Mouse (Mus musculus): ENCODE results near the gene Dner. TPM values are rescaled to one million over a fixed set of nuclear protein-coding genes. Genes with fewer than 3 reads are reported as not detected.

Gene Dner
- polyA plus RNA-seq, 1 experiment from 2014 or later: 3.4 TPM

GRCm38 (mm10) chr1:84616133-84616532 is 79.9 kb downstream of the Dner start:
- Histone ChIP-seq H3K4me1 (ENCODE audit: control insufficient read depth, insufficient read depth, low read length) (no peaks in the 10 kb centered on the region), H3K27ac (ENCODE audit: low read length) (no peak overlapping the region), H3K4me3 (ENCODE audit: low read length) (no peak overlapping the region), H3K27me3 (replicated peaks; ENCODE audit: control insufficient read depth, insufficient read depth, low read length) (no peaks in the 10 kb centered on the region), H3K9me3 (ENCODE audit: control insufficient read depth, low read length) (no peaks in the 10 kb centered on the region), H3K36me3 (ENCODE audit: control insufficient read depth, insufficient read depth, low read length) (no peaks in the 10 kb centered on the region), H3K4me2 (ENCODE audit: low read depth, low read length) (no peak overlapping the region), H3K9ac (ENCODE audit: low read depth, low read length) (no peak overlapping the region)
- ATAC-seq: no peak

- ATAC-seq: no peak
- Histone ChIP-seq H3K27ac (ENCODE audit: low read length) (no peak overlapping the region), H3K9ac (ENCODE audit: low read depth, low read length) (no peak overlapping the region), H3K9me3 (ENCODE audit: control insufficient read depth, low read length) (no peaks in the 10 kb centered on the region), H3K4me3 (ENCODE audit: low read length) (no peak overlapping the region), H3K27me3 (replicated peaks; ENCODE audit: control insufficient read depth, insufficient read depth, low read length) (no peaks in the 10 kb centered on the region), H3K4me2 (ENCODE audit: low read depth, low read length) (no peak overlapping the region), H3K36me3 (ENCODE audit: control insufficient read depth, insufficient read depth, low read length) (no peaks in the 10 kb centered on the region), H3K4me1 (ENCODE audit: control insufficient read depth, insufficient read depth, low read length) (no peaks in the 10 kb centered on the region)
- 75% methylated on average over 7 of the region's 7 CpGs for WGBS
Observed at GRCm38 (mm10) chr1:84614596-84614995, 81.4 kb downstream of the Dner start.

GRCm38 (mm10) chr1:84613119-84613518 is 82.9 kb downstream of the Dner start:
- Histone ChIP-seq H3K27me3 (replicated peaks; ENCODE audit: control insufficient read depth, insufficient read depth, low read length) (no peaks in the 10 kb centered on the region), H3K9ac (ENCODE audit: low read depth, low read length) (no peak overlapping the region), H3K9me3 (ENCODE audit: control insufficient read depth, low read length) (no peaks in the 10 kb centered on the region), H3K36me3 (ENCODE audit: control insufficient read depth, insufficient read depth, low read length) (no peaks in the 10 kb centered on the region), H3K4me3 (ENCODE audit: low read length) (no peak overlapping the region), H3K27ac (ENCODE audit: low read length) (no peak overlapping the region), H3K4me1 (ENCODE audit: control insufficient read depth, insufficient read depth, low read length) (no peaks in the 10 kb centered on the region), H3K4me2 (ENCODE audit: low read depth, low read length) (no peak overlapping the region)
- 75% methylated on average over 8 of the region's 8 CpGs for WGBS
- no peak for ATAC-seq

- no peaks in the 10 kb centered on the region for H3K9me3 ChIP-seq (ENCODE audit: control insufficient read depth, low read length)
- H3K27ac ChIP-seq (ENCODE audit: low read length): no peak overlapping the region
- H3K9ac ChIP-seq (ENCODE audit: low read depth, low read length): no peak overlapping the region
- H3K4me3 ChIP-seq (ENCODE audit: low read length): no peak overlapping the region
- H3K4me2 ChIP-seq (ENCODE audit: low read depth, low read length): no peak overlapping the region
- H3K27me3 ChIP-seq (replicated peaks; ENCODE audit: control insufficient read depth, insufficient read depth, low read length): no peaks in the 10 kb centered on the region
- WGBS: 65% methylated on average over 3 of the region's 3 CpGs
- no peaks in the 10 kb centered on the region for H3K36me3 ChIP-seq (ENCODE audit: control insufficient read depth, insufficient read depth, low read length)
- no peaks in the 10 kb centered on the region for H3K4me1 ChIP-seq (ENCODE audit: control insufficient read depth, insufficient read depth, low read length)
- no peak for ATAC-seq
Observed at GRCm38 (mm10) chr1:84611331-84611730, 84.7 kb downstream of the Dner start.

GRCm38 (mm10) chr1:84599025-84599424 is 97.0 kb downstream of the Dner start:
- no peak overlapping the region for H3K4me3 ChIP-seq (ENCODE audit: low read length)
- ATAC-seq: no peak
- no peaks in the 10 kb centered on the region for H3K9me3 ChIP-seq (ENCODE audit: control insufficient read depth, low read length)
- H3K27me3 ChIP-seq (replicated peaks; ENCODE audit: control insufficient read depth, insufficient read depth, low read length): no peaks in the 10 kb centered on the region
- no peak overlapping the region for H3K27ac ChIP-seq (ENCODE audit: low read length)
- H3K4me1 ChIP-seq (ENCODE audit: control insufficient read depth, insufficient read depth, low read length): no peaks in the 10 kb centered on the region
- H3K4me2 ChIP-seq (ENCODE audit: low read depth, low read length): no peak overlapping the region
- WGBS: 88% methylated on average over 5 of the region's 5 CpGs
- H3K9ac ChIP-seq (ENCODE audit: low read depth, low read length): no peak overlapping the region
- no peaks in the 10 kb centered on the region for H3K36me3 ChIP-seq (ENCODE audit: control insufficient read depth, insufficient read depth, low read length)

- no peak for ATAC-seq
- no peak overlapping the region for H3K27ac ChIP-seq (ENCODE audit: low read length)
- no peaks in the 10 kb centered on the region for H3K9me3 ChIP-seq (ENCODE audit: control insufficient read depth, low read length)
- no peaks in the 10 kb centered on the region for H3K4me1 ChIP-seq (ENCODE audit: control insufficient read depth, insufficient read depth, low read length)
- H3K9ac ChIP-seq (ENCODE audit: low read depth, low read length): no peak overlapping the region
- no peaks in the 10 kb centered on the region for H3K27me3 ChIP-seq (replicated peaks; ENCODE audit: control insufficient read depth, insufficient read depth, low read length)
- 76% methylated on average over 3 of the region's 3 CpGs for WGBS
- H3K4me2 ChIP-seq (ENCODE audit: low read depth, low read length): no peak overlapping the region
- no peak overlapping the region for H3K4me3 ChIP-seq (ENCODE audit: low read length)
- H3K36me3 ChIP-seq (ENCODE audit: control insufficient read depth, insufficient read depth, low read length): no peaks in the 10 kb centered on the region
Observed at GRCm38 (mm10) chr1:84596023-84596422, 100.0 kb downstream of the Dner start.

GRCm38 (mm10) chr1:84592394-84592793 is 103.6 kb downstream of the Dner start:
- Histone ChIP-seq H3K4me3 (ENCODE audit: low read length) (no peak overlapping the region), H3K27ac (ENCODE audit: low read length) (no peak overlapping the region), H3K4me1 (ENCODE audit: control insufficient read depth, insufficient read depth, low read length) (no peaks in the 10 kb centered on the region), H3K36me3 (ENCODE audit: control insufficient read depth, insufficient read depth, low read length) (no peaks in the 10 kb centered on the region), H3K9me3 (ENCODE audit: control insufficient read depth, low read length) (no peaks in the 10 kb centered on the region), H3K9ac (ENCODE audit: low read depth, low read length) (no peak overlapping the region), H3K4me2 (ENCODE audit: low read depth, low read length) (no peak overlapping the region), H3K27me3 (replicated peaks; ENCODE audit: control insufficient read depth, insufficient read depth, low read length) (no peaks in the 10 kb centered on the region)
- WGBS: 84% methylated on average over 3 of the region's 3 CpGs
- no peak for ATAC-seq

- Histone ChIP-seq H3K4me1 (ENCODE audit: control insufficient read depth, insufficient read depth, low read length) (no peaks in the 10 kb centered on the region), H3K27ac (ENCODE audit: low read length) (no peak overlapping the region), H3K9ac (ENCODE audit: low read depth, low read length) (no peak overlapping the region), H3K9me3 (ENCODE audit: control insufficient read depth, low read length) (no peaks in the 10 kb centered on the region), H3K36me3 (ENCODE audit: control insufficient read depth, insufficient read depth, low read length) (no peaks in the 10 kb centered on the region), H3K4me3 (ENCODE audit: low read length) (no peak overlapping the region), H3K27me3 (replicated peaks; ENCODE audit: control insufficient read depth, insufficient read depth, low read length) (no peaks in the 10 kb centered on the region), H3K4me2 (ENCODE audit: low read depth, low read length) (no peak overlapping the region)
- 73% methylated on average over 9 of the region's 9 CpGs for WGBS
- no peak for ATAC-seq
Observed at GRCm38 (mm10) chr1:84590534-84590933, 105.5 kb downstream of the Dner start.

- no peak overlapping the region for H3K27ac ChIP-seq (ENCODE audit: low read length)
- 27% methylated on average over 6 of the region's 6 CpGs for WGBS
- H3K4me3 ChIP-seq (ENCODE audit: low read length): no peak overlapping the region
- no peak overlapping the region for H3K9ac ChIP-seq (ENCODE audit: low read depth, low read length)
- no peaks in the 10 kb centered on the region for H3K4me1 ChIP-seq (ENCODE audit: control insufficient read depth, insufficient read depth, low read length)
- H3K9me3 ChIP-seq (ENCODE audit: control insufficient read depth, low read length): no peaks in the 10 kb centered on the region
- H3K36me3 ChIP-seq (ENCODE audit: control insufficient read depth, insufficient read depth, low read length): no peaks in the 10 kb centered on the region
- no peak overlapping the region for H3K4me2 ChIP-seq (ENCODE audit: low read depth, low read length)
- H3K27me3 ChIP-seq (replicated peaks; ENCODE audit: control insufficient read depth, insufficient read depth, low read length): no peaks in the 10 kb centered on the region
- no peak for ATAC-seq
Observed at GRCm38 (mm10) chr1:84585434-84585833, 110.6 kb downstream of the Dner start.

- 57% methylated on average over 2 of the region's 2 CpGs for WGBS
- H3K36me3 ChIP-seq (ENCODE audit: control insufficient read depth, insufficient read depth, low read length): no peaks in the 10 kb centered on the region
Observed at GRCm38 (mm10) chr1:84581812-84582211, 114.2 kb downstream of the Dner start.

More at GRCm38 (mm10) chr1:84581812-84582211, 114.2 kb downstream of the Dner start:
- ATAC-seq: 0 out of 2 replicates have a peak, but pooled peaks have one; percentile 40
- Histone ChIP-seq H3K4me1 (ENCODE audit: control insufficient read depth, insufficient read depth, low read length) (no peaks in the 10 kb centered on the region), H3K4me3 (ENCODE audit: low read length) (no peak overlapping the region), H3K27ac (ENCODE audit: low read length) (no peak overlapping the region), H3K9ac (ENCODE audit: low read depth, low read length) (no peak overlapping the region), H3K9me3 (ENCODE audit: control insufficient read depth, low read length) (no peaks in the 10 kb centered on the region), H3K4me2 (ENCODE audit: low read depth, low read length) (no peak overlapping the region), H3K27me3 (replicated peaks; ENCODE audit: control insufficient read depth, insufficient read depth, low read length) (no peaks in the 10 kb centered on the region)

Data from intestine, embryonic 16.5 days (tissue).